8 mouse cellular contexts compared by ENCODE assay signal in genomic region chr1:164303821-164304220, GRCm38 (mm10). TPM values are rescaled to one million over a fixed set of nuclear protein-coding genes. Genes with fewer than 3 reads are reported as not detected.
DNase-seq lines count a peak whose midpoint lies in the region; ATAC-seq and TF ChIP-seq lines count a peak whose summit lies in the region.

TSS of gene Nme7 (plus strand) at chr1:164304121.

- no peak for ATAC-seq in liver, embryonic 11.5 days (replicated peaks; ENCODE audit: low FRiP score)
- ATAC-seq in hindbrain, embryonic 15.5 days (ENCODE audit: low FRiP score, low read depth) = no peak
- ATAC-seq in megakaryocyte-erythroid progenitor cell, adult 5-6 weeks (replicated peaks; ENCODE audit: low FRiP score, low TSS enrichment, poor library complexity, severe bottlenecking) = no peak

- peaks cover 11% of the 10 kb centered on the region; the same call in 1 of the 2 replicates for H3K36me3 ChIP-seq in liver, embryonic 11.5 days (ENCODE audit: control insufficient read depth, insufficient read depth, low read length)
- H3K36me3 ChIP-seq in hindbrain, embryonic 15.5 days = peaks cover 38% of the 10 kb centered on the region

- no peak for TF ChIP-seq CTCF in brain, embryonic 14.5 days (IDR thresholded peaks at IDR 0.05; ENCODE audit: borderline replicate concordance, extremely low read depth, insufficient read depth, insufficient read length)

- TF ChIP-seq POLR2A in brain, embryonic 14.5 days (IDR thresholded peaks at IDR 0.05; ENCODE audit: borderline replicate concordance, extremely low read depth, insufficient read depth, insufficient read length, poor library complexity, severe bottlenecking) = no peak

- no peak for DNase-seq in liver, embryonic 11.5 days (ENCODE audit: low spot score)
- no peak for DNase-seq in liver
- no peak for DNase-seq in brain, embryonic 14.5 days (ENCODE audit: low read depth)
- no peak for DNase-seq in embryo, embryonic 10.5 days (ENCODE audit: low spot score)
- DNase-seq in natural killer cell, adult 2 months (ENCODE audit: low spot score in 2 of 2) = no peak
- DNase-seq in lung, adult 18-20 months = no peak

- no peak within 1 kb of the TSS for H3K4me3 ChIP-seq in liver, embryonic 11.5 days (ENCODE audit: low read depth, low read length)
- no peak within 1 kb of the TSS for H3K4me3 ChIP-seq in hindbrain, embryonic 15.5 days

- no peak within 1 kb of the TSS for H3K9ac ChIP-seq in liver, embryonic 11.5 days (ENCODE audit: low read depth, low read length)
- H3K9ac ChIP-seq in hindbrain, embryonic 15.5 days = no peak within 1 kb of the TSS

- H3K4me1 ChIP-seq in liver, embryonic 11.5 days (replicated peaks; ENCODE audit: control insufficient read depth, insufficient read depth, low read length) = peaks cover 8% of the 10 kb centered on the region; the same call in 1 of the 2 replicates
- peaks cover 31% of the 10 kb centered on the region for H3K4me1 ChIP-seq in hindbrain, embryonic 15.5 days (replicated peaks)

- H3K9me3 ChIP-seq in liver, embryonic 11.5 days (ENCODE audit: control insufficient read depth, low read length) = no peaks in the 10 kb centered on the region
- H3K9me3 ChIP-seq in hindbrain, embryonic 15.5 days = no peaks in the 10 kb centered on the region

- H3K4me2 ChIP-seq in liver, embryonic 11.5 days = no peak within 1 kb of the TSS
- H3K4me2 ChIP-seq in hindbrain, embryonic 15.5 days = no peak within 1 kb of the TSS

- H3K27ac ChIP-seq in liver, embryonic 11.5 days (ENCODE audit: low read depth, low read length) = no peak within 1 kb of the TSS
- no peak within 1 kb of the TSS for H3K27ac ChIP-seq in hindbrain, embryonic 15.5 days (replicated peaks)

- no peaks in the 10 kb centered on the region for H3K27me3 ChIP-seq in liver, embryonic 11.5 days (replicated peaks; ENCODE audit: control insufficient read depth, insufficient read depth, low read length)
- no peaks in the 10 kb centered on the region for H3K27me3 ChIP-seq in hindbrain, embryonic 15.5 days

- WGBS in liver, embryonic 11.5 days = 90% methylated on average over 5 of the region's 5 CpGs
- 85% methylated on average over 5 of the region's 5 CpGs for WGBS in hindbrain, embryonic 15.5 days

RNA-seq across cellular contexts. Expression of gene Nme7, which starts in this region (rescaled TPM):
- polyA plus RNA-seq in liver, embryonic 11.5 days (2014; fragmentation: Nextera tagmentation; extraction: Ambion mirVana) = 20.9 and 22.0 TPM in 2 replicates
- polyA plus RNA-seq in brain, embryonic 14.5 days (2012; rRNA removed) = 18.4 and 19.2 TPM in 2 replicates
- 32.5 and 32.9 TPM in 2 replicates for polyA plus RNA-seq in hindbrain, embryonic 15.5 days (2015; fragmentation: Nextera tagmentation; extraction: Ambion mirVana)
- total RNA-seq in megakaryocyte-erythroid progenitor cell, adult 5-6 weeks (2014; fragmentation: Nextera tagmentation) = 29.0 and 43.7 TPM in 2 replicates
- 62.6 and 67.7 TPM in 2 replicates for total RNA-seq in megakaryocyte-erythroid progenitor cell, adult 5-6 weeks (2017)
